Mouse (Mus musculus): ENCODE data around the gene Gyg.

DNA sequence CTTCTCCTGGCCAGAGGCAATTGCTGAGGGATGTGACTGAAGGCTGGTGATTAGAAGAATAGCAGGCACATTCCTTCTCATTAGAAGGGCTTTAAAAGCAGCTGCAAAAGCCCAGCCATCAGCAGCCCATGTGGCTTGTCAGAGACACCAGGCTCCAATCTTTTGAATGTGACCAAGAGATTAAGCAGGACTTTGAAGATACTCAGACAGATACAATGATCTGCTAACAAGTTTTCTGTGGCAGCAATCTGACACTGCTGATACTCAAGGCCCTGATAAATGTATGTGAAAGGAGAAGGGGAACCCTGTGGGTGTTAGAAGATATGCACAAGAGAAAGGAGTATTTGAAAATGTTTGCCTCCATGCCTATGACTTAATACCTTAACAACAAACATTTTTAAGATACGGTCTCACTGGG is 9.4 kb downstream of the Gyg start:
- TF ChIP-seq CTCF (conservative IDR thresholded peaks at IDR 0.05 in 1 of 2, IDR thresholded peaks at IDR 0.05 in 1 of 2; ENCODE audit: low read depth in 2 of 2, low read length in 2 of 2) (no peak), ZC3H11A (IDR thresholded peaks at IDR 0.05; ENCODE audit: low read depth, low read length) (no peak), CHD1 (IDR thresholded peaks at IDR 0.05; ENCODE audit: low read depth, low read length) (no peak), MAZ (IDR thresholded peaks at IDR 0.05; ENCODE audit: low read depth, low read length) (no peak), USF1 (IDR thresholded peaks at IDR 0.05; ENCODE audit: low read depth, low read length) (no peak), MYC (IDR thresholded peaks at IDR 0.05; ENCODE audit: low read depth, low read length) (no peak), CHD2 (IDR thresholded peaks at IDR 0.05; ENCODE audit: low read length) (no peak)

Measured in CH12.LX (cell line).